Mouse (Mus musculus): Measurements from ENCODE around the gene Cox14. TPM values are rescaled to one million over a fixed set of nuclear protein-coding genes. Genes with fewer than 3 reads are reported as not detected.
A peak's percentile ranks its signal among the peaks of the same experiment; 100 is the strongest.
"Not testable (repeated sequence)": the region's sequence is repeated elsewhere in the genome, so short reads cannot be mapped to it uniquely, and the experiment has no call there.

Cox14 gene
- polyA plus RNA-seq, 1 experiment from 2014 or later = 177 TPM

DNA sequence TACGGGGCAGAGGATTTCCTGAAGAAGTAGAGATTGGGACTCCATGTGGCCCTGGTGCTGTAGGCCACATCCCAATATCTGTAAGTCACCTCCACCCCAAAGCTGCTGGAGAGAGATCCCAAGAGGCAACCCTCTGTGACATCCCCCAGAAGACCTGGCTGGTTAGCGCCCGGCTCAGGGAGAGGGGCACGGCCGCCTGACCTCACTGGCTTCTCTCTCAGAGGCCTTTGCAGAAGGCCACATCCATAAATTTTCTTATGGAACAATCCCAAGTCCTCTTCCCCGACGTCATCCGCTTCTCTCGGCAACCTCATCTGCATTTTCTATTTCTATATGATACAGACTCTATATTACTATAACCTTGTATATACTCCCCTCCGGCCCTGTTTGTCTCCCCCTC lies 25.7 kb upstream of the Cox14 start:
- no peak overlapping the region for H3K4me3 ChIP-seq (replicated peaks)
- peaks cover 12% of the 10 kb centered on the region for H3K27me3 ChIP-seq
- peaks cover 24% of the 10 kb centered on the region for H3K4me1 ChIP-seq (replicated peaks)
- 89% methylated on average over 10 of the region's 10 CpGs for WGBS
- no peak overlapping the region for H3K27ac ChIP-seq
- H3K9ac ChIP-seq (replicated peaks) = no peak overlapping the region
- H3K9me3 ChIP-seq = no peaks in the 10 kb centered on the region
- peaks cover 64% of the 10 kb centered on the region for H3K36me3 ChIP-seq
- ATAC-seq = no peak
- H3K4me2 ChIP-seq (replicated peaks) = no peak overlapping the region

DNA sequence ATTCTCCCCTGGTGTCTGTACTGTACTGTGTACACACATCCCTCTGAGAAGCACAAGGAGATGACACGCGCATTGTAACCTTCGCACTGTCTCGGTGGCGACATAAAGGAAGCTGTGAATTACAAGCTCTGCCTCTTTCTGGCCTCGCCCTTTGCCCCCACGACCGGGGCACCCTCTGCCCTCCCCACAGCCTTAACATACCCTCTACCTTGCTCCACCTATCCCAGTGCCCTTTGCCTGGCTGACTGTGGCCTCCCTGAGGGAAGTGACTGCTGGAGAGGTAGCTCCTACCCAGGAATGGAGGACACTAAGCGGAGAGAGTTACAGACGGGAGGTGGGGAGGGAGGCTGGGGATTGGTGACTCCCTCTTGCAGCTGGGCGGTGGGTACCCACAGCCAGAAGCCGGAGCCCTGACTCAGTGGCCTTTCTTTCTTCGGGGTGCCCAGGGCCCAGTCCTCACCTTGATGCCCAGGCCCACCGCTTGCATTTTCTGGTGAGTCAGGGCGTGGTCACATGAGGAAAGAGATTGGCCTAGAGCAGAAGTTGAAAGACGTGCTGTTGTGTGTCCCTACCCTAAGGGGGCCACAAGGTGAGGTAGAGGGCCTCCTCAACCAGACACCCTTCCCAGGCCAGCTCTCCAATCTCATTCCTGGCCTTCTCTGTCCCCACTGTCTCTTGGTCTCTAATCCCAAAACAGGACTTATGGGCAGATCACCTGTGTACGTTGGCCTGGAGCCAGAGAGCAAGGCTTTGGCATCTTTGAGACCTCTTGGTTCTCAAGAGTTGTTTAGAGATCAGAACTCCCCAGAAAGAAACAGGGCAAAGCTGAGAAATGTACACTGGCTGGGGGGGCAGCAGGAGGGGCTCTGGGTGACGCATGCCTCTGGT lies 25.0 kb upstream of the Cox14 start:
- Histone ChIP-seq H3K9me3 (no peaks in the 10 kb centered on the region), H3K27me3 (peaks cover 12% of the 10 kb centered on the region), H3K9ac (replicated peaks) (0 out of 2 replicates have a peak overlapping the region, but pooled peaks have one; percentile 5), H3K36me3 (peaks cover 59% of the 10 kb centered on the region), H3K4me3 (replicated peaks) (no peak overlapping the region), H3K27ac (no peak overlapping the region), H3K4me2 (replicated peaks) (no peak overlapping the region), H3K4me1 (replicated peaks) (peaks cover 25% of the 10 kb centered on the region)
- 87% methylated on average over 18 of the region's 18 CpGs for WGBS
- ATAC-seq = no peak

DNA sequence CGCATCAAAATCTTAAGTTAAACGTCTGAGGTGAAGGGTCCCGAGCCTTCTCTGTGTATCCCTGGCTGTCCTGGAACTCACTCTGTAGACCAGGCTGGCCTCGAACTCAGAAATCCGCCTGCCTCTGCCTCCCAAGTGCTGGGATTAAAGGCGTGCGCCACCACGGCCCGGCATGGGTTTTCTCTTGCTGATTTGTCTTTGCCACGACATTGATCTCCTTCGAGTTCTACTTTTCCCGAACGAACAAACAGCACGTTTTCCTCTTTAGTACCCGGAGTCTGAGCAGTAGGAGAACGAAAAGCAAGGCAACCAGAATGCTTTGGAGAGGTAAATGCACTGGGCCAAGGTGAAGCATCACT lies 23.8 kb upstream of the Cox14 start:
- not testable (repeated sequence) for H3K27me3 ChIP-seq, ATAC-seq, H3K9me3 ChIP-seq
- H3K36me3 ChIP-seq = peaks cover 56% of the 10 kb centered on the region
- 45% methylated on average over 16 of the region's 16 CpGs for WGBS
- 0 out of 2 replicates have a peak overlapping the region, but pooled peaks have one; percentile 98 for H3K9ac ChIP-seq (replicated peaks)
- peak overlapping the region; percentile 85 for H3K4me3 ChIP-seq (replicated peaks)
- H3K27ac ChIP-seq = peak overlapping the region; percentile 97
- H3K4me2 ChIP-seq (replicated peaks) = peak overlapping the region; percentile 37
- H3K4me1 ChIP-seq (replicated peaks) = peaks cover 32% of the 10 kb centered on the region

DNA sequence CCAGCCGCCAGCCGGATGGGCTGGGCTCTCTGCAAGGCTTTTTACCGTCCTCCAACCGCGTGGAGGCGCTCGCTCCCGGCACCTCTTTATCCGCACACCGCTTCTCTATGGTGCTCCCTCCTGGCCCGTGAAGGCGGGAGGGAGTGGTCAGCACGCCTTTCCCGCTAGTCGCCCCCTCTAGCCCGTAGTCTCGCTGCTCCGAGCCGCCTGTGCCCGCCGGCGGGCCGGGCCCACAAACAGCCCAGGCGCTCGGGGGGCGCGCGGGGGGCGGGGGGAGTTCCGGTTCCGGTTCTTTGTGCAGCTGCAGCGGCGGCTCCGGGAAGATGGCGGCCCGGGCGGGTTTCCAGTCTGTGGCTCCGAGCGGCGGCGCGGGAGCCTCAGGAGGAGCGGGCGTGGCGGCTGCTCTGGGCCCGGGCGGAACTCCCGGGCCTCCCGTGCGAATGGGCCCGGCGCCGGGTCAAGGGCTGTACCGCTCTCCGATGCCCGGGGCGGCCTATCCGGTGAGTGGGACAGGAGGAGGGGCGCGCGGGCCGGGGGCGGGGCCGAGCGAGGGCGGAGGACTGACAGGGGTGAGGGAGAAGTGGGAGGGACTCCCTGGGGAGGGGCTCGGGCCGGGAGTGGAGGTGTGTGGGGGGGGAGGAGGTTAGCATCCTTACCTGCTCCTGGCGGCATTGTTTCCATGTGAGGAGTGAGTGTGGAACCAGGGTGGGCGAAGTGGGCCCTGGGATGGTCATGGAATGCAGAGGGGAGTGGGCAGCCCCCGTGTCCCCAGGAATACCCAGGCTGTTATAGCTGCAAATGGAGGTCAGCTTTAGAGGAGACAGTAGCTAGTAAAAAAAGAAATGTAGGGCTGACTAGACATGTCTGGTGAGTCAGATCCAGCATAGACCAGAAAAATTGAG lies 23.2 kb upstream of the Cox14 start, which contains the start of gene Smarcd1:
Gene Smarcd1, plus strand, starts transcription at position 131 of the 902 bp plus-strand sequence.
- Histone ChIP-seq H3K27me3 (peaks cover 3% of the 10 kb centered on the region; the same call in 1 of the 2 replicates), H3K27ac (peak within 1 kb of the TSS; percentile 97), H3K9me3 (no peaks in the 10 kb centered on the region), H3K4me2 (replicated peaks) (peak within 1 kb of the TSS; percentile 94), H3K9ac (replicated peaks) (peak within 1 kb of the TSS; percentile 98), H3K4me3 (replicated peaks) (peak within 1 kb of the TSS; percentile 85), H3K36me3 (peaks cover 56% of the 10 kb centered on the region), H3K4me1 (replicated peaks) (peaks cover 32% of the 10 kb centered on the region)
- ATAC-seq = peak; percentile 97
- WGBS = 1% methylated on average over 52 of the region's 71 CpGs

DNA sequence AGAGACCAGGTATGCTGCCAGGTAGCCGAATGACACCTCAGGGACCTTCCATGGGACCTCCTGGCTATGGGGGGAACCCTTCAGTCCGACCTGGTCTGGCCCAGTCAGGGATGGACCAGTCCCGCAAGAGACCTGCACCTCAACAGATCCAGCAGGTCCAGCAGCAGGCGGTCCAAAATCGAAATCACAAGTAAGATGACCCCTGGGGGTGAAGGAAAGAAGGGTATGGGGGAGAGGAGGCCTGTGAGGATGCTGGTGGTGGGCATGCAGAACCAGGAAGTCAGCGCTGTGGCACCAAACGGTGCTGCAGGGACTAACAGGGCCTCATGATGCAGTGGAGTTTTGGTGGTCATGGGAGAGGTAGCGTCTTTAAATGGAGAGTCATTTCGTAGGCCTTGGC lies 22.3 kb upstream of the Cox14 start:
- peak overlapping the region; percentile 97 for H3K27ac ChIP-seq
- no peaks in the 10 kb centered on the region for H3K9me3 ChIP-seq
- H3K9ac ChIP-seq (replicated peaks) = peak overlapping the region; percentile 98
- H3K4me2 ChIP-seq (replicated peaks) = peak overlapping the region; percentile 94
- H3K4me1 ChIP-seq (replicated peaks) = peaks cover 32% of the 10 kb centered on the region
- 58% methylated on average over 9 of the region's 9 CpGs for WGBS
- peaks cover 56% of the 10 kb centered on the region for H3K36me3 ChIP-seq
- H3K27me3 ChIP-seq = no peaks in the 10 kb centered on the region
- peak overlapping the region; percentile 85 for H3K4me3 ChIP-seq (replicated peaks)
- ATAC-seq = no peak

DNA sequence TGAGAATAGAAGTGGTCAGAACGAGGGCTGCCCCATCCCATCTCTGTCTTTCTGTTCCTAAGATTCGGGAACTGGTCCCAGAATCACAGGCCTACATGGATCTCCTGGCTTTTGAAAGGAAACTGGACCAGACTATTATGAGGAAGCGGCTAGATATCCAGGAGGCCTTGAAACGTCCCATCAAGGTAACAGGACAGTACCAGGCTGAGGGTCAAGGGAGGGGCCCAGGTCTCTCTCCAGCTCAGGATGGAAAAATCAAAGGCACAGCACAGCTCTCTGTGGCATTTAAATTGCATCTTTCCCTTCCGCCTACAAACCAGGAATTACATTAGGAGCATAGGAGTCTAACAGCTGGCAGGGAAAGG lies 21.8 kb upstream of the Cox14 start:
- Histone ChIP-seq H3K27me3 (no peaks in the 10 kb centered on the region), H3K4me3 (replicated peaks) (peak overlapping the region; percentile 85), H3K27ac (peak overlapping the region; percentile 97), H3K9me3 (no peaks in the 10 kb centered on the region), H3K36me3 (peaks cover 56% of the 10 kb centered on the region), H3K4me2 (replicated peaks) (peak overlapping the region; percentile 94), H3K9ac (replicated peaks) (peak overlapping the region; percentile 98), H3K4me1 (replicated peaks) (peaks cover 32% of the 10 kb centered on the region)
- ATAC-seq = no peak
- WGBS = 55% methylated on average over 5 of the region's 5 CpGs

DNA sequence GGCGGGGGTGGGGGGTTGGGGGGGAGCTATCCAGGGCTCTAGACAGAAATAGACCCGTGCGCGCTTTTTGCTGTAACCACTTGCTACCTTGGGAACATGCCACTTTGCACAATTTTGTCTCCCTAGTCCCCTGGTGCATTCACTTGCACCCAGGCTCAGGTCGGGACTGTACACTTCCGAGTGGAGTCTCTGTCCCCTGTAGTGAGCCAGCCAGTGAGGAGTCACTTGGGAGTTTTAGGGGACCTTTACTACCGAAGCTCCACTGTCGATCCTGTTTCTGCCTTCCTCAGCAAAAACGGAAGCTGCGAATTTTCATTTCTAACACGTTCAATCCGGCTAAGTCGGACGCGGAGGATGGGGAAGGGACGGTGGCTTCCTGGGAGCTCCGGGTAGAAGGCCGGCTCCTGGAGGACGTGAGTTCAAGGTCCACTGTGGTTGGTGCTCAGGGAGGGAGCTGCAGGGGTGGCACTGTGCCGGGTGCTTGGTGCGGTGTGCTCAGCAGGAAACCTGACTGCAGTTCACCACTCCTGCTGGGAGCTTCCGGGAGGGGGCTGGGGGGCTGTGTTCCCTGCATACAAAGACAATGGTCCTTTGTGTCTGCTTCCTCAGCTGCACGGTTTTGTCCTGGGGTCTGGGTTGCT lies 21.3 kb upstream of the Cox14 start:
- 17% methylated on average over 23 of the region's 23 CpGs for WGBS
- Histone ChIP-seq H3K27ac (peak overlapping the region; percentile 97), H3K9ac (replicated peaks) (peak overlapping the region; percentile 98), H3K4me2 (replicated peaks) (peak overlapping the region; percentile 94), H3K4me1 (replicated peaks) (peaks cover 32% of the 10 kb centered on the region), H3K36me3 (peaks cover 56% of the 10 kb centered on the region), H3K27me3 (no peaks in the 10 kb centered on the region), H3K4me3 (replicated peaks) (peak overlapping the region; percentile 85), H3K9me3 (no peaks in the 10 kb centered on the region)
- ATAC-seq = no peak

DNA sequence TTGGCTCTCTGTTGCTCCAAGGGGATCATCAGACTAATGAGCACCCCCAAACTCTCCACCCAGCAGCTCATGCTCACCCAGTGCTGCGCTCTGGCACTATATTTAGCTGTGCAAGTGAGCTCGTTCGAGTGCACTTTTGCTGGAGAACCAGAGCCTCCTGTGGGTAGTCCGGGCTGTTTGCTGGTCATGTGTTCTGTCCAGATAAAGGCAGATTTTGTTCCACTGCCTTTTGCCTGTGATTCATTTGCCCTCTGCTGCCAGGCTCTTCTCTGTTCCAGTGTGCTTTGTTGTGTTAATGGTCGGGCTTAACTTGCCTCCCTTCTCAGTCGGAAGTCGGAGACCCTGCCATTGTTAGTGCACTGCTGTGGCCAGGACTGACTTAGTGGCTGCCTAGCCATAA lies 20.5 kb upstream of the Cox14 start:
- peak overlapping the region; percentile 85 for H3K4me3 ChIP-seq (replicated peaks)
- peaks cover 58% of the 10 kb centered on the region for H3K36me3 ChIP-seq
- H3K27me3 ChIP-seq = no peaks in the 10 kb centered on the region
- H3K9me3 ChIP-seq = no peaks in the 10 kb centered on the region
- 18% methylated on average over 7 of the region's 7 CpGs for WGBS
- peak overlapping the region; percentile 98 for H3K9ac ChIP-seq (replicated peaks)
- peaks cover 32% of the 10 kb centered on the region for H3K4me1 ChIP-seq (replicated peaks)
- H3K4me2 ChIP-seq (replicated peaks) = peak overlapping the region; percentile 94
- peak overlapping the region; percentile 97 for H3K27ac ChIP-seq
- no peak for ATAC-seq

DNA sequence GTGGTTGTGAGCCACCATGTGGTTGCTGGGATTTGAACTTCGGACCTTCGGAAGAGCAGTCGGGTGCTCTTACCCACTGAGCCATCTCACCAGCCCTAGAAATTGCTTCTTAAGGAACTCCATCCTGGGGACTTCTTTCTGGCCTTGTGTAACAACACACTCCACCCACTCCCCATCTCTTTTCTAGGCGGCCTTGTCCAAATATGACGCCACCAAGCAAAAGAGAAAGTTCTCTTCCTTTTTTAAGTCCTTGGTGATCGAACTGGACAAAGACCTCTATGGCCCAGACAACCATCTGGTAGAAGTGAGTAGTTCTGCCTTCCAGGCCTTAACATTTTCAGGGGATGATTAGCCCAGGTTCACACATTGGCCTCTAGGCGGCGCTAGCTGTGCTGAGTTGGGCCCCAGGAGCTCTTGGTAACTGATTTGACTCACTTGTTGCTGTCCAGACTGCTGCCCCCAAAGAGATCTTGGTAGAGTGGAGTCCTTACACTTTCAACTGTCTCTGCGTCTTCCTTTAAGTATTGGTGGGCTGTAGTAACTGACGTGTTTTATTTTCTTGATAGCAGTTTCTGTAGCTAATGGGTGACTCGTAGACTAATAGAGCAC lies 19.9 kb upstream of the Cox14 start, which contains the start of gene Gm17349:
Gene Gm17349, minus strand, starts transcription at position 51 of the 609 bp plus-strand sequence.
- H3K4me2 ChIP-seq (replicated peaks) = peak within 1 kb of the TSS; percentile 94
- H3K9ac ChIP-seq (replicated peaks) = peak within 1 kb of the TSS; percentile 98
- no peaks in the 10 kb centered on the region for H3K27me3 ChIP-seq
- H3K4me3 ChIP-seq (replicated peaks) = peak within 1 kb of the TSS; percentile 85
- 56% methylated on average over 11 of the region's 11 CpGs for WGBS
- peaks cover 60% of the 10 kb centered on the region for H3K36me3 ChIP-seq
- H3K27ac ChIP-seq = peak within 1 kb of the TSS; percentile 97
- H3K4me1 ChIP-seq (replicated peaks) = peaks cover 32% of the 10 kb centered on the region
- no peaks in the 10 kb centered on the region for H3K9me3 ChIP-seq
- no peak for ATAC-seq

DNA sequence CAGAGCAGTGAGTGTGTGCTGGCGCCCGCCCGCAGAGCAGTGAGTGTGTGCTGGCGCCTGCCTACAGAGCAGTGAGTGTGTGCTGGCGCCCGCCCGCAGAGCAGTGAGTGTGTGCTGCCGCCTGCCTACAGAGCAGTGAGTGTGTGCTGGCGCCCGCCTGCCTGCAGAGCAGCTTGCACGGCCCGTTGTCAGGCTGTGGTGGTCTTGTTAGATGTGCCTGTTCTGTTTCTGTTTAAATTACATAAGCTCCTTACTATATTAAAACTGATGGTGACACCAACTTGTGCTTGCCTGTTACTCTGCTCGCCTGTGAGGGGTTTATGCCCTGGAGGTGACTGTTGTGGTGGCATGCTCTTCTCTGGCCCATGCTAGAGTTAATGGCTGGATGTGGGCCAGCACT lies 17.2 kb upstream of the Cox14 start:
- ATAC-seq = no peak
- Histone ChIP-seq H3K4me2 (replicated peaks) (no peak overlapping the region), H3K9ac (replicated peaks) (no peak overlapping the region), H3K4me1 (replicated peaks) (peaks cover 36% of the 10 kb centered on the region), H3K4me3 (replicated peaks) (no peak overlapping the region), H3K9me3 (no peaks in the 10 kb centered on the region), H3K27ac (no peak overlapping the region), H3K27me3 (no peaks in the 10 kb centered on the region), H3K36me3 (peaks cover 86% of the 10 kb centered on the region)
- 94% methylated on average over 13 of the region's 13 CpGs for WGBS
